Mouse (Mus musculus): Measurements from ENCODE around the gene Tars.

Gene Tars

GRCm38 (mm10) chr15:11361824-11362223, 37.6 kb downstream of the Tars start:
- no peak for DNase-seq (ENCODE audit: low spot score)

DNA sequence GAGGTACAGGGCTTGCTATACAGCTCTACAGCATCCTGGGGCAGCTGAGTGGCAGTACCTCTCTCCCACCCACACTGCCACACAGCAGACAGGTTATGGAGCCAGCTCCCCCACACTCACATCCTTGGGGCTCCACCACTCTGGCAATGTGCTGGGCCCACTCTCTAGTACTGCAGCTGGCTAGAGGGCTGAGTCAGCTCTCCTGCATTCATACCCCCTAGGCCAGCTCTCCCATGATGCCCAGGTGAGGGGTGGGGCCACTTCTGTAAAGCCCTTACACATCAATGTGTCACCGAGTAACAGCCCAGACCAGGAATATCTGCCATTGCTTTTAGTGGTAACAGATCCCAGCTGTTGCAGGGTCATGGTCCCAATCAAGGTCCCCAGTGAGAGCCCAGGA, 38.6 kb downstream of the Tars start:
- DNase-seq (ENCODE audit: low spot score), result no peak

GRCm38 (mm10) chr15:11357501-11357900, 42.0 kb downstream of the Tars start:
- no peak for DNase-seq (ENCODE audit: low spot score)

GRCm38 (mm10) chr15:11355865-11356264, 43.6 kb downstream of the Tars start:
- no peak for DNase-seq (ENCODE audit: low spot score)

DNA sequence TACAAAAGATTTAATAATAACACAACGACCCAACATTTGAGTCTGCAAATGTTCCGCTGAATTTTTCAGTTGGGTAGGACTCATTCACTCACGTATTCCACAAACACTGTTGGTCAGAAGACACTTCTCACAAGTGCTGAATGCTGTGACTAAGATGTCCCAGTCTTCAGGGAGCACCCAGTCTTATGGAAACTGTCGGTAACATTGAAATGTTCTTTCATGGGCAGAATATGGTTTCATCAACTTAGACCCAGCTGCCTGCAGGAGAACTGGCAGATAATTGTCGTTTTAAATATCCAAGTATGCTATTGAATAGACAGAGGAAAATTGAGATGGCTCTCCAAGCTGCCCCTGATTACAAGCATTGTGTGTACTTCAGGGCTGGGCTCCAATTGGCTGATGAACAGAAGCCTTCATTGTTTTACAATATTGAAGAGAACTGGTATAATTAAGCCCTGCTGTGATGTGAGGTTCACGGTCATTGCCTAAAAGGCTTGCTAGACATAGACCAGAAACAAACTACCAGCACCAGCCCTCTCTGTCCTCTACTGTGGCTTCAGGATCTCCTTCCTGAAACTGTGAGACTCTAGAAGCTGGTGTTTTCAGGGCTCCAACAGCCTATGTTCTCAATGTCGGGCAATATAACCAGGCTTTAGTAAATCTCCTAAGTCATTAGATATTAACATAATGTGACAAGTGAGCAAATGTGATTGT, 59.8 kb downstream of the Tars start:
- no peak for DNase-seq (ENCODE audit: low spot score)

Data from c-Kit-positive CD71-positive TER-119-positive erythroid progenitor cells, embryonic 14.5 days (primary cell).